Mouse (Mus musculus): ENCODE results near the gene Gm20517. TPM values are rescaled to one million over a fixed set of nuclear protein-coding genes. Genes with fewer than 3 reads are reported as not detected.

Gene Gm20517
- polyA plus RNA-seq, 1 experiment from 2014 or later = 0.70 TPM

- no peaks in the 10 kb centered on the region for H3K36me3 ChIP-seq (ENCODE audit: control insufficient read depth, insufficient read depth, low read length)
- DNase-seq (ENCODE audit: low spot score) (no peak), ATAC-seq (ENCODE audit: insufficient read depth, low FRiP score, low TSS enrichment) (no peak)
- no peaks in the 10 kb centered on the region for H3K4me1 ChIP-seq (ENCODE audit: control insufficient read depth, insufficient read depth, low read length)
- H3K9ac ChIP-seq (ENCODE audit: low read length) = no peak overlapping the region
- 84% methylated on average over 2 of the region's 2 CpGs for WGBS
- no peak overlapping the region for H3K4me3 ChIP-seq (ENCODE audit: low read depth, low read length)
- no peaks in the 10 kb centered on the region for H3K9me3 ChIP-seq (ENCODE audit: control insufficient read depth, low read length)
- peaks cover 7% of the 10 kb centered on the region; the same call in 1 of the 2 replicates for H3K27me3 ChIP-seq (ENCODE audit: control insufficient read depth, insufficient read depth, low read length)
- no peak overlapping the region for H3K4me2 ChIP-seq (ENCODE audit: low read depth)
- H3K27ac ChIP-seq (ENCODE audit: low read depth, low read length) = no peak overlapping the region
Observed at GRCm38 (mm10) chr17:47699055-47699454, 87.7 kb downstream of the Gm20517 start.

GRCm38 (mm10) chr17:47701793-47702192 is 90.4 kb downstream of the Gm20517 start:
- H3K36me3 ChIP-seq (ENCODE audit: control insufficient read depth, insufficient read depth, low read length) = no peaks in the 10 kb centered on the region
- DNase-seq (ENCODE audit: low spot score) (no peak), ATAC-seq (ENCODE audit: insufficient read depth, low FRiP score, low TSS enrichment) (no peak)
- H3K27ac ChIP-seq (ENCODE audit: low read depth, low read length) = no peak overlapping the region
- H3K4me2 ChIP-seq (ENCODE audit: low read depth) = no peak overlapping the region
- H3K27me3 ChIP-seq (ENCODE audit: control insufficient read depth, insufficient read depth, low read length) = peaks cover 7% of the 10 kb centered on the region; the same call in 1 of the 2 replicates
- H3K9me3 ChIP-seq (ENCODE audit: control insufficient read depth, low read length) = no peaks in the 10 kb centered on the region
- no peak overlapping the region for H3K4me3 ChIP-seq (ENCODE audit: low read depth, low read length)
- no peak overlapping the region for H3K9ac ChIP-seq (ENCODE audit: low read length)
- no peaks in the 10 kb centered on the region for H3K4me1 ChIP-seq (ENCODE audit: control insufficient read depth, insufficient read depth, low read length)
- WGBS = 82% methylated on average over 9 of the region's 9 CpGs

GRCm38 (mm10) chr17:47702548-47703345 is 91.4 kb downstream of the Gm20517 start:
- no peaks in the 10 kb centered on the region for H3K9me3 ChIP-seq (ENCODE audit: control insufficient read depth, low read length)
- WGBS = 28% methylated on average over 28 of the region's 28 CpGs
- peak overlapping the region; percentile 18; the same call in 1 of the 2 replicates for H3K9ac ChIP-seq (ENCODE audit: low read length)
- peaks cover 7% of the 10 kb centered on the region; the same call in 1 of the 2 replicates for H3K27me3 ChIP-seq (ENCODE audit: control insufficient read depth, insufficient read depth, low read length)
- DNase-seq (ENCODE audit: low spot score) (no peak), ATAC-seq (ENCODE audit: insufficient read depth, low FRiP score, low TSS enrichment) (no peak)
- H3K4me1 ChIP-seq (ENCODE audit: control insufficient read depth, insufficient read depth, low read length) = no peaks in the 10 kb centered on the region
- H3K4me2 ChIP-seq (ENCODE audit: low read depth) = no peak overlapping the region
- H3K4me3 ChIP-seq (ENCODE audit: low read depth, low read length) = no peak overlapping the region
- H3K27ac ChIP-seq (ENCODE audit: low read depth, low read length) = no peak overlapping the region
- H3K36me3 ChIP-seq (ENCODE audit: control insufficient read depth, insufficient read depth, low read length) = no peaks in the 10 kb centered on the region

GRCm38 (mm10) chr17:47703556-47703955 is 92.2 kb downstream of the Gm20517 start:
- WGBS = 18% methylated on average over 20 of the region's 20 CpGs
- no peak overlapping the region for H3K27ac ChIP-seq (ENCODE audit: low read depth, low read length)
- peak overlapping the region; percentile 18; the same call in 1 of the 2 replicates for H3K9ac ChIP-seq (ENCODE audit: low read length)
- no peaks in the 10 kb centered on the region for H3K4me1 ChIP-seq (ENCODE audit: control insufficient read depth, insufficient read depth, low read length)
- DNase-seq (ENCODE audit: low spot score) (no peak), ATAC-seq (ENCODE audit: insufficient read depth, low FRiP score, low TSS enrichment) (no peak)
- H3K9me3 ChIP-seq (ENCODE audit: control insufficient read depth, low read length) = no peaks in the 10 kb centered on the region
- H3K36me3 ChIP-seq (ENCODE audit: control insufficient read depth, insufficient read depth, low read length) = no peaks in the 10 kb centered on the region
- no peak overlapping the region for H3K4me2 ChIP-seq (ENCODE audit: low read depth)
- peaks cover 7% of the 10 kb centered on the region; the same call in 1 of the 2 replicates for H3K27me3 ChIP-seq (ENCODE audit: control insufficient read depth, insufficient read depth, low read length)
- no peak overlapping the region for H3K4me3 ChIP-seq (ENCODE audit: low read depth, low read length)

DNA sequence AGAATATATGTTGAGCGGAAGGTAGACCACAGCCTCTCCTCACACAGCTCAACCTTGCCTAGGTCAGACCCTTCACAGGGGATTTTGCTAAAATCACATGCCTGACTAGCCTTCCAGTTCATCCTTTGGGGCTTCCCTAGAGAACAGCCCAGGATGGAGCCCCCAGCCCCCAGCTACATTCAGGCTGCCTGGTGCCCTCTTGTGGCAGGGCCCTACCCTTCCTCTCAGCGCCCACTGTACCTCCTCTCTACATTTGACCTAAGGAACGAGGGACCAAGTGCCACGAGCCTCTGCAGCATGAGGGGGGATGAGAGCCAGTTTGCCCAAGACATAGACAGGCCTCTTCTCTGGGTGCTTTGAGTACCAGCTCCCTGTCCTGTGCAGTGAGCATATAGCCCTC is 93.3 kb downstream of the Gm20517 start:
- 76% methylated on average over 4 of the region's 4 CpGs for WGBS
- Histone ChIP-seq H3K4me1 (ENCODE audit: control insufficient read depth, insufficient read depth, low read length) (no peaks in the 10 kb centered on the region), H3K36me3 (ENCODE audit: control insufficient read depth, insufficient read depth, low read length) (no peaks in the 10 kb centered on the region), H3K9me3 (ENCODE audit: control insufficient read depth, low read length) (no peaks in the 10 kb centered on the region), H3K27ac (ENCODE audit: low read depth, low read length) (no peak overlapping the region), H3K27me3 (ENCODE audit: control insufficient read depth, insufficient read depth, low read length) (peaks cover 7% of the 10 kb centered on the region; the same call in 1 of the 2 replicates), H3K9ac (ENCODE audit: low read length) (no peak overlapping the region), H3K4me3 (ENCODE audit: low read depth, low read length) (no peak overlapping the region), H3K4me2 (ENCODE audit: low read depth) (no peak overlapping the region)
- DNase-seq (ENCODE audit: low spot score) (no peak), ATAC-seq (ENCODE audit: insufficient read depth, low FRiP score, low TSS enrichment) (no peak)

DNA sequence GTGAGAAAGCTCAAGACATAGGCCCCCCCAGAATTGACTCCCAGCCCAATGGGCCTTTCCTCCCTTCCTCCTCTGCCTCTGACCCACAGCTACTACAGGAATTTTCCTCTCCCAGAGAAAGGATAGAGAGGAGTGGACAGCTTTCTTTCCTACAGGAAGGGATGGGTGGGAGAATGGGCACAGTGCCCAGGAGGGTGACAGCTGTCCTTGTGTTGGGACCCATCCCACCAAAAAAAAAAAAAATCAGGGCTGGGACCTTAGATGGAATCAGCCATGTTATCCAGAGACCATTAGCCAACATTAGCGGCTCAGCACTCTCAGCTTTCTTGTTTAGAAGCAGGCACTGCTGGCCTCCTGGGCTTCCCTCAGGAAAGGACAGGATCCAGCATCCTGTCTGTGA is 94.8 kb downstream of the Gm20517 start:
- Histone ChIP-seq H3K27ac (ENCODE audit: low read depth, low read length) (no peak overlapping the region), H3K4me3 (ENCODE audit: low read depth, low read length) (no peak overlapping the region), H3K4me1 (ENCODE audit: control insufficient read depth, insufficient read depth, low read length) (no peaks in the 10 kb centered on the region), H3K4me2 (ENCODE audit: low read depth) (no peak overlapping the region), H3K9me3 (ENCODE audit: control insufficient read depth, low read length) (no peaks in the 10 kb centered on the region), H3K27me3 (ENCODE audit: control insufficient read depth, insufficient read depth, low read length) (peaks cover 7% of the 10 kb centered on the region; the same call in 1 of the 2 replicates), H3K36me3 (ENCODE audit: control insufficient read depth, insufficient read depth, low read length) (no peaks in the 10 kb centered on the region), H3K9ac (ENCODE audit: low read length) (no peak overlapping the region)
- ATAC-seq (ENCODE audit: insufficient read depth, low FRiP score, low TSS enrichment) (no peak), DNase-seq (ENCODE audit: low spot score) (no peak)
- 71% methylated on average over 1 of the region's 1 CpGs for WGBS

DNA sequence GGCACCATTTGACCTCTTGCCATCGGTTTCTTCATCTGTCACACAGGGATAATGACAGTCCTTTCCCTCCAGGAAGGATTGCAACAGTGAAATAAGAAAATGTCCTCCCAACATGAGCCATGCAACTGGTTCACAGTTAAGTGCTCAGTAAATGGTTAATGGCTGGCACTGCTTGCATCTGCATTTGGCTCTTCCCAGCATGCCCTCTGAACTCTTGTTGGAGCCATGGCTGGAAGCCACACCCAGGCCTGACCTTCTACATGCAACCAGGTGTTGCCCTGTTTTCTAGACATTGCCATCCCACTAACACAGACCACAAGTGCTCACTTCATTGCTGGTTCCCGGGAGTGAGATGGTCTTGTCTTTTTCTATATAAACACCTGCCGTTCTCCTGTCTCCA is 96.6 kb downstream of the Gm20517 start:
- no peak overlapping the region for H3K9ac ChIP-seq (ENCODE audit: low read length)

GRCm38 (mm10) chr17:47708972-47709371 is 97.6 kb downstream of the Gm20517 start:
- Histone ChIP-seq H3K9me3 (ENCODE audit: control insufficient read depth, low read length) (no peaks in the 10 kb centered on the region), H3K36me3 (ENCODE audit: control insufficient read depth, insufficient read depth, low read length) (no peaks in the 10 kb centered on the region), H3K27ac (ENCODE audit: low read depth, low read length) (no peak overlapping the region), H3K4me2 (ENCODE audit: low read depth) (no peak overlapping the region), H3K9ac (ENCODE audit: low read length) (no peak overlapping the region), H3K27me3 (ENCODE audit: control insufficient read depth, insufficient read depth, low read length) (no peaks in the 10 kb centered on the region), H3K4me1 (ENCODE audit: control insufficient read depth, insufficient read depth, low read length) (no peaks in the 10 kb centered on the region), H3K4me3 (ENCODE audit: low read depth, low read length) (no peak overlapping the region)
- no peak for ATAC-seq (ENCODE audit: insufficient read depth, low FRiP score, low TSS enrichment)
- WGBS = 94% methylated on average over 4 of the region's 4 CpGs
- no peak for DNase-seq (ENCODE audit: low spot score)

More for the DNA sequence above, 96.6 kb downstream of the Gm20517 start:
- no peak overlapping the region for H3K27ac ChIP-seq (ENCODE audit: low read depth, low read length)
- H3K27me3 ChIP-seq (ENCODE audit: control insufficient read depth, insufficient read depth, low read length) = peaks cover 5% of the 10 kb centered on the region; the same call in 1 of the 2 replicates
- no peak overlapping the region for H3K4me2 ChIP-seq (ENCODE audit: low read depth)
- no peaks in the 10 kb centered on the region for H3K4me1 ChIP-seq (ENCODE audit: control insufficient read depth, insufficient read depth, low read length)
- DNase-seq (ENCODE audit: low spot score) (no peak), ATAC-seq (ENCODE audit: insufficient read depth, low FRiP score, low TSS enrichment) (no peak)
- no peaks in the 10 kb centered on the region for H3K9me3 ChIP-seq (ENCODE audit: control insufficient read depth, low read length)
- no peak overlapping the region for H3K4me3 ChIP-seq (ENCODE audit: low read depth, low read length)
- 87% methylated on average over 3 of the region's 3 CpGs for WGBS
- no peaks in the 10 kb centered on the region for H3K36me3 ChIP-seq (ENCODE audit: control insufficient read depth, insufficient read depth, low read length)

- DNase-seq (ENCODE audit: low spot score) (no peak), ATAC-seq (ENCODE audit: insufficient read depth, low FRiP score, low TSS enrichment) (no peak)
- no peaks in the 10 kb centered on the region for H3K9me3 ChIP-seq (ENCODE audit: control insufficient read depth, low read length)
- no peaks in the 10 kb centered on the region for H3K27me3 ChIP-seq (ENCODE audit: control insufficient read depth, insufficient read depth, low read length)
- H3K36me3 ChIP-seq (ENCODE audit: control insufficient read depth, insufficient read depth, low read length) = no peaks in the 10 kb centered on the region
- H3K9ac ChIP-seq (ENCODE audit: low read length) = no peak overlapping the region
- 78% methylated on average over 3 of the region's 3 CpGs for WGBS
- no peak overlapping the region for H3K27ac ChIP-seq (ENCODE audit: low read depth, low read length)
- H3K4me3 ChIP-seq (ENCODE audit: low read depth, low read length) = no peak overlapping the region
- no peaks in the 10 kb centered on the region for H3K4me1 ChIP-seq (ENCODE audit: control insufficient read depth, insufficient read depth, low read length)
- no peak overlapping the region for H3K4me2 ChIP-seq (ENCODE audit: low read depth)
Observed at GRCm38 (mm10) chr17:47710036-47710435, 98.6 kb downstream of the Gm20517 start.

Measured in neural tube, embryonic 11.5 days (tissue).